Mouse (Mus musculus) heart, adult 18-20 months (tissue): Measurements from ENCODE around the gene Gm21987. TPM values are rescaled to one million over a fixed set of nuclear protein-coding genes. Genes with fewer than 3 reads are reported as not detected.
A peak's percentile ranks its signal among the peaks of the same experiment; 100 is the strongest.

Experiments
- DNase-seq, 2 experiments: peaks; one replicate each; pipeline ENCODE4 v3.0.0; 2021 to 2022; ENCODE audit warnings: mixed read lengths in 1 of 2
- total RNA-seq, 2 experiments: library from RNA; stranded (reverse); gene quantifications; 2 replicates each; pipeline ENCODE4 v1.2.3; 2021

The Gm21987 gene
- total RNA-seq, 2 experiments from 2014 or later, result 1.4 TPM; not detected in 1

DNA sequence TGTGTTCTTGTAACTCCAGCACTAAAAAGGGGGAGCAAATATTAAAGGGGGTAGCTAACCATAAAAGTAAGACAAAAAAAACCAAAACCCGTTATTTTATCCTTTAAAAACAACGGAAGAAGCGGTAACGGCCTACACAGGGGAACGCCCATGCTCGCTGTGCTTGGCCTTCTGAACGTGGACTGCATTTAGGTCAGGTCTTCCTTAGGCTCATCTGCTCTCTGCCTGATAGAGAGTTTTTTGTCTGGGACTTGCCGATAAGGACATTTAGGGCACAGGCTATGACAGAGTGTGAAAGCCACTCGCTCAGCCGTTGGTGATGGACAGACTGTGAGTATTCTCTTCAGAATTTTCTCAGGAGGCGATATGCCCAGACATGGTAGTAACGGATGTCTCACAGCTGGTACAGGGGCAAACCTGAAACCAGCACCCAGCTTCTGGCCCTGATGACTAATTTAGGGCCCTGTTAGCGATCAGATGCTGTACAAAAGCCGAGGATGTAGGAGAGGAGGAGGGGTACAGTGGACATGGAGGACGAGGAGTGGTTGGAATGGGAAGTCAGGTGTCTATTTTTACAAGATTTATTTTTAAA, 25.0 kb downstream of the Gm21987 start:
- no peak for DNase-seq

DNA sequence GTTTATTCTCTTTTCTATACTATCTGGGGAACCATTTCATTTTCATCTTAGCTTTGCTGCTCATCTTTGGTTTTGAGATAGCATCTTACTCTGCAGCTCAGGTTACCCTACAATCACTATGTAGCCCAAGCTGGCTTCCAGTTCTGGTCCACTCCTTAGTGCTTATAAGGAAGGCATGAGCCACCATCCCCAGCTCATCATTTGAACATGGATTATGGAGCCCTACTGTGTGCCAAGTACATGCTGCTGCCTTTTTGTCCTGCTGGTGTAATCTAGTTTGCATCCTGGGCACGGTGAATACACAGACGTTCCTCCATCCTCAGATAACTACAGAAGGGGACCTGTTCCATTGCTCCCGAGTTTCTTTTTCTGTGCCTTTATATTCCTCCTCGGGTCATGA, 26.0 kb downstream of the Gm21987 start:
- DNase-seq, result no peak

DNA sequence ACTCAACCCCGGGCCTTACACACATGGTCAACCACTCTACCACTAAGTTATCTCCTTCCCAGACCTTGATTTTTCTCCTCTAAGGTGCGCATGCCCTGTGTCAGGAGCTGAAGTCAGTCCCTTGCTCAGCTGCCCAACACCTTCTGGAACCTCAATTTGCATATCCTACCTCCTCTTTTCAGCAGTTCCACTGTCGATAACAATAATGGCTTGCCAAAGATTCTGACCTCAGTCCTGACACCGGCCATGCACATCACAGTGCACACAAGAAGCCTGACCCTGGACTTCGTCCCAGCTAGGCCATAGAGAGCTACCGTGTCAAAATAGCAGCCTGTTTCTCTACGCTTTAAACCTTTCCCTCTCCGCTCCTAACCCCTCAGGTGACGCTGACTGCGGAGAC, 26.6 kb downstream of the Gm21987 start:
- peak; percentile 52 to 73 for DNase-seq

GRCm38 (mm10) chr16:38373941-38374340, 27.1 kb downstream of the Gm21987 start:
- DNase-seq, result no peak

DNA sequence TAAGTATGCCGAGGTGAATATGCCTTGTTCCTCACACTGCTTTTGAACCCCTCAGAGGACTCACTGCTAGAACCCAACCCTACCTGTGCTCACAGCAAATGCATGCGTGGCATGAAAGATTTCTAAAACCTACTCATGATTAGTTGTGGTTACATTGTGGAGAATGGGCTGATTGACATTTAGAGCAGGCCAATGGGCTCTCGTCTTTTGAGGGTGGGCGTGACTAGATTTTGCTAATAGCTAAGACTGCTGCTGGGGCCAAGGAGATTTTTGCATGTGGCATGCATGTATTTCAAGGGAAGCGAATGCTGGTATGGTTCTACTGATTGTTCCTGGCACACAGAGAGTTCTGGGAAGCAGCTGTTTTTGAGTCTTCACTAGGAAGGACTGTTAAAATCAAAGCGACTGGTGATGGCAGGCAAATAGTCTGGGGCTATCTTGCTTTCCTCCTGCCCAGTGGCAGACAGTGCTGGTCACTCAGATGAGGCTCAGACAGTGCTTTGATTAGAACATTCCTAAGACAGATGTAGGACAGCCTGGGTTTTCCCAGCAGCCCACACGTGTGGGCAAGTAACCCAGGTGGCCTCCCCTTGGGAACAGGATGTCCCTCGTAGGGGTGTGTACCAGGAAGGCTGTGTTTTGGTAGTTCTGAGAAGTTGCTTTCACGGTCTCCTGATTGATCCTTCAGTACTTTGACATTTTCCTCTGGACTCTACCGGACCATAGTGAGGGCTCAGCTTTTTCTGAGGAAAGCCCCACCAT, 27.7 kb downstream of the Gm21987 start:
- DNase-seq, result peak in 1 of 2 experiments; percentile 40

DNA sequence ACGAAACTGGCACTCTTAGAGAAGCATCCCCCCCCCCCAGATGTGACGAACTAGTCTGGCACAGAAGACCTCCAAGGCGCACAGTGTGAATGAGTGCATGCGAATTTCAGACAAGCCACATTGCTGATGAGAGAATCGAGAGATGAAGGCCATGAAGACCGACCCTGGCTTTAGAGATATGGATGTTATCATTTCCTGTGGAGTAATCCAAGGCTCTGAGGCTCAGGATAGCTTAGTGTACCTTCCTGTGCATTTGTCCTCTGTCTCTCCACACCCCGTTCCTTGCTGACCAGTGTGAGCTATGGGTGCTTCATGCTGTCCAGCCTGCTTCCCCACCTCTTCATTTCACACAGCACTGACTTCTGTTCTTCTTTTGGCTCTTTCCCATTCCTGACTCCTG, 28.3 kb downstream of the Gm21987 start:
- no peak for DNase-seq

GRCm38 (mm10) chr16:38376163-38376840, 29.5 kb downstream of the Gm21987 start:
- DNase-seq, result peak; percentile 50 to 57

DNA sequence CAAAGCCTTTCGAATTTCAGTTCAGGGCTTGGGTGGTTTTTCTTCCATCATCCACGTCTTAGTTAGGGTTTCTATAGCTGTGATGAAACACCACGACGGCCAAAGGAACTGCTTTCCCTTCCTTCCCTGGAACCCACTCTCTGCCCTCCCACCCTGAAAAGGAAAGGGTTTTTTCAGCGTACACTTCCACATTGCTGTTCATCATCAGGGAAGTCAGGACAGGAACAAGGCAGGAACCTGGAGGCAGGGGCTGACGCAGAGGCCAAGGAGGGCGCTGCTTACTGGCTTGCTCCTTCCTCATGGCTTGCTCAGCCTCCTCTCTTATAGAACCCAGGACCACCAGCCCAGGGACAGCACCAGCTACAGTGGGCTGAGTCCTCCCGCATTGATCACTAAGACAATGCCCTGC, 30.0 kb downstream of the Gm21987 start:
- DNase-seq, result no peak

DNA sequence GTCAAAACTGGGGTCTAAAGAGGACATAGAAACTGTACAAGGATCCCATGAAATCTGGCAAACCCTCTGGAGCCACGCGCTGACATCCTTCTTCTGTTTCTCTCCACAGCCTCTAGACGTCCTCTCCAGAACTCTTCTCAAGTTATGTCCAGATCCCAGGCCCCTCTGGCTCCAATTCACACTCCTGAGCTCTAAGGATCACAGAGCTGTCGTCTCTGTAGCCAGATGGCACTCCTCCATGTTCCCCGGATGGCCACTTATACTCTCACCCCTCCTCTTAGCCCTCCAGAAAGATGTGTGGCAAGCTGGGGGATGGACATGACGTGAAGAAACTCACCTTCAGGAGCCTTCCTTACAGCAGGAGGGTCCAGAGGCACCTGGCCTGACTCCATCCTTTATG, 30.7 kb downstream of the Gm21987 start:
- peak in 1 of 2 experiments; percentile 25 for DNase-seq

GRCm38 (mm10) chr16:38378591-38378990, 31.8 kb downstream of the Gm21987 start:
- no peak for DNase-seq

GRCm38 (mm10) chr16:38379088-38379487, 32.2 kb downstream of the Gm21987 start:
- DNase-seq, result no peak

- DNase-seq, result no peak
Measured at GRCm38 (mm10) chr16:38379493-38379892, 32.7 kb downstream of the Gm21987 start.

DNA sequence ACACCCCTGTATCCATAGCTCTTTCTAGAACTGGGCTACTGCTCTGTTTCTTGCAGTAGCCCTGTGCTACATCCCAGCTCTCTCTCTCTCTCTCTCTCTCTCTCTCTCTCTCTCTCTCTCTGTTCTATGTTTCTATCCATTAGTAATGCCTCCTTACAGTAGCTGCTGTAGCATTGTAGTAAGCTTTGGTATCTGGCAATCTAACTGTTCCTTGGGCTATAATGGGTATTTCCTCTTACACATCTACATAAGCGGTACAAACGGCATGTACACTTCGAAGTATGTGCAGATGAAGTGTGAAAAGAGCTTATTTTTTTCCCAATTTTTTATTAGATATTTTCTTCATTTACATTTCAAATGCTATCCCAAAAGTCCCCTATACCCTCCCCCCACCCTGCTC, 33.1 kb downstream of the Gm21987 start:
- DNase-seq, result no peak

GRCm38 (mm10) chr16:38383683-38384082, 36.8 kb downstream of the Gm21987 start:
- DNase-seq, result no peak

GRCm38 (mm10) chr16:38385184-38385634, 38.4 kb downstream of the Gm21987 start:
- DNase-seq, result no peak

- no peak for DNase-seq
Measured at GRCm38 (mm10) chr16:38385700-38386099, 38.9 kb downstream of the Gm21987 start.

DNA sequence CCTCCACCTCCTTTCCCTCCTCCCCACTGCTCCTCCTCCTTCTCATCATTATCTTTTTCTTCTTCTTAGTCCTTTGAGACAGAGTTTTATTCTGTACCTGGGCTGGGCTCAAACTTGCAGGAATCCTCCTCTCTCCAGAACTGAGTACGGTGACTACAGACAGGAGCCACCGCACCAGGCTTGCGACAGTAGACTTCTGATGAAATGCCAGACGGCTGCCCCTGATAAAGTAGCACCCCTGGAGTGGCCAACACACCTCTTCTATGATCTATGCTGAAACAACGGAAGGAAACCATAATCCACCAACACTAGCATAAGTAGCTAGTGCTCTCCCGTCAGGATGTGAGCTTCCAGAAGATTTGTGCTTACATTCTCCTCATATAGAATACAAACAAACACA, 40.5 kb downstream of the Gm21987 start:
- DNase-seq, result no peak

DNA sequence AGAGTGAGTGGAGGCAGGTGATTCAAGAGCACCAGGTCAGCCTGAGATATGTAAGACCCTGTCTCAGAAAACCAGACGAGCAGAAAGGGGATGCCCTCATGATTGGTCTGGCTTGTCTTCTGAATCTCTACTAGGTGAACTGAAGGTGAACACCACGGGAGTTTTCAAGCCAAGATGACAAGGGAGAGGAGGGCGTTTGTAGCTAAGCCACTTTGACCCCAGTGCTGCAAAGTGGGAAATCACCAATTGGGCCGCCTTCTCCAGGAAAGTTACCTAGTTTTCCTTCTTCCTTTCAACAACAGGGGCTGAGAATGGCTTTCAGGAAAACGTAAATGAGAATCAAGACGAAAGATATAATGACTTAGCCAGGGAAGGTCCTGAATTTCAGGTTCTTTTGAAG, 41.9 kb downstream of the Gm21987 start:
- DNase-seq, result no peak

- DNase-seq, result no peak
Measured at GRCm38 (mm10) chr16:38389284-38389893, 42.5 kb downstream of the Gm21987 start.

DNA sequence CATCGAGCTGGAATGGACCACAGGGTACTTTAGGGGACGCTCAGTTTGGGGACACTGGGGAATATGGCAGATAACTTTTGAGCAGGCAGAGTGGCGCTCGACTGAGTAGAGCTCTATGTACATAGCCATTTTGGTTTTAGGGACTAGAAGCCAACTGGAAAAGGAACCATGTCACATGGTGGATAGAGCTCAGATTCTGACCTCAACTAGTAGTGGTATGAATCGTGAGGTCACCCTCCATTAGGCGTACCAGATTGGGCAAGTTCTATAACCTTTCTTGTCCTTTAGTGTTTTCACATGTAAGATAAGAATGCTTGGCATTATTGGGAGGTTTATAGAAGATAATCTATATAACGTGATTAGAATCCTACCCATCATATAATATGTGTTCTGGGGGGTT, 43.5 kb downstream of the Gm21987 start:
- DNase-seq, result no peak

DNA sequence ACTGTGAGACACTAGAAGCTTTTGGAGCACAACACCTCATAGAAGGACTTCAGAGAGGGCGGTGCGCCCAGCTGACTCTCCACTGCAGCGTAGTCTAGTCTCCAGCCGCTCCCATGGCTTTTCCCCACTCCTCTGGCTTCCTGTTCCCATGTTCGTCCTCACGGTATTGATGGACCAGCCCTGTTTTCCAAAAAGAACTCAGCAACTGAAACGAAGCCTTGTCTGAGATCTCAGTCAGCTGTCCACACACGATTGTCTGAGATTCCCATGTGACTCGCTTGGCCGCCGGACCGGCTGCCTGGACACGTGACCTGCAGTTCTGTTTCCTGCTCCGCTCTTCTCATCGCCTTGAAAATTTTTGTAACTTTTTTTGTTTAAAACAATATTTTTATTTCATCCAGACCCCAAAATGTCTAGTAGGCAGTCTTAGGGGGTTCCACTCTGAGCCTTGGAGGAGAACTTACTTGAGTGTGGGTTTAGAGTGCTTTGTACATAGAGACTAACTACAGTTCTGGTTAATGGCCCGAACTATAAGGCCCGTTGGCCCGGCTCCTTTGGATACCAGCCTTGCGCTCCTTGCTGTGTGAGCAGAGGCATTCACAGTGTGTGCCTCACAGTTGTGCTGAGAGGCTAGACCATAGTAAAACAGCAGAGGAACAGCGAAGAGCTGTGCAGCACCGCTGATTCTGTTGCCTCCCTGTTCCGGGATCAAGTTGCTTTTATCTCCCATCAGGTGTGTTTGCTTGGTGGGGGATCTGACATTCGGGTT, 45.5 kb downstream of the Gm21987 start:
- DNase-seq, result peak; percentile 84 to 91

GRCm38 (mm10) chr16:38394191-38394618, 47.4 kb downstream of the Gm21987 start:
- peak; percentile 44 to 74 for DNase-seq
